Mouse (Mus musculus) layer of hippocampus, adult 9-11 months (tissue): ENCODE measurements around the gene Bsn.

Experiments
- DNase-seq: peaks from one replicate; pipeline ENCODE4 v3.0.0; 2022

The Bsn gene

GRCm38 (mm10) chr9:108052885-108053664 is 137.1 kb downstream of the Bsn start, which contains the start of gene Amigo3:
Gene Amigo3, plus strand, starts transcription at chr9:108053159.
- DNase-seq: peak; percentile 96

- no peak for DNase-seq
These were observed 137.8 kb downstream of the Bsn start for GRCm38 (mm10) chr9:108052411-108052810.

- no peak for DNase-seq
These were observed 138.3 kb downstream of the Bsn start for GRCm38 (mm10) chr9:108051931-108052220.

- DNase-seq: no peak
These were observed 138.8 kb downstream of the Bsn start for GRCm38 (mm10) chr9:108051184-108051930.

- no peak for DNase-seq
These were observed 140.5 kb downstream of the Bsn start for GRCm38 (mm10) chr9:108049561-108050251.

- DNase-seq: peak; percentile 98
These were observed 141.1 kb downstream of the Bsn start, which contains the start of gene Gmppb for GRCm38 (mm10) chr9:108049016-108049455. Gene Gmppb, plus strand, starts transcription at chr9:108049242.

GRCm38 (mm10) chr9:108048566-108048955 is 141.6 kb downstream of the Bsn start:
- no peak for DNase-seq

GRCm38 (mm10) chr9:108047601-108048565 is 142.3 kb downstream of the Bsn start:
- no peak for DNase-seq

GRCm38 (mm10) chr9:108046582-108046981 is 143.6 kb downstream of the Bsn start:
- DNase-seq: no peak
